Mouse (Mus musculus) liver, adult 2 months (tissue): Measurements from ENCODE around the gene Nt5c3b. TPM values are rescaled to one million over a fixed set of nuclear protein-coding genes. Genes with fewer than 3 reads are reported as not detected.

Experiments used
- DNase-seq: peaks from one replicate; pipeline ENCODE4 v3.0.0-alpha.2; 2011; ENCODE audit warnings: low read depth, low spot score; ENCODE audit errors: extremely low read depth
- H3K27ac ChIP-seq: fragments of 200-500 bp; replicated peaks from 2 replicates; pipeline ENCODE4 v1.5.1; 2012; ENCODE audit warnings: low read depth, mild to moderate bottlenecking, control low read depth, inconsistent platforms, low read length; ENCODE audit not compliant: insufficient read depth
- H3K27me3 ChIP-seq: fragments of 200-500 bp; 2 replicates; pipeline ENCODE4 v1.6.1; 2012; ENCODE audit warnings: mild to moderate bottlenecking, moderate library complexity, low read length, inconsistent platforms; ENCODE audit not compliant: control insufficient read depth, insufficient read depth
- H3K36me3 ChIP-seq: fragments of 200-500 bp; 2 replicates; pipeline ENCODE4 v1.6.1; 2012; ENCODE audit warnings: low read length, inconsistent platforms; ENCODE audit not compliant: control insufficient read depth, insufficient read depth
- H3K4me1 ChIP-seq: fragments of 200-500 bp; 2 replicates; pipeline ENCODE4 v1.6.1; 2011; ENCODE audit warnings: low read length; ENCODE audit not compliant: control insufficient read depth, insufficient read depth
- H3K4me3 ChIP-seq: fragments of 200-500 bp; 2 replicates; pipeline ENCODE4 v1.5.1; 2011; ENCODE audit warnings: low read depth, mild to moderate bottlenecking, control low read depth, low read length, moderate library complexity; ENCODE audit not compliant: insufficient read depth
- H3K79me2 ChIP-seq: fragments of 200-500 bp; 2 replicates; pipeline ENCODE4 v1.6.1; 2012; ENCODE audit warnings: inconsistent platforms, mild to moderate bottlenecking, low read length, moderate library complexity; ENCODE audit not compliant: control insufficient read depth, insufficient read depth
- H3K9ac ChIP-seq: fragments of 200-500 bp; 2 replicates; pipeline ENCODE4 v1.6.1; 2012; ENCODE audit warnings: low read depth, mild to moderate bottlenecking, control low read depth, inconsistent platforms, low read length
- CTCF ChIP-seq: fragments of 200-500 bp; IDR thresholded peaks from 2 replicates; pipeline ENCODE4 v1.5.1; 2011; ENCODE audit warnings: low read depth, low read length, control low read depth
- POLR2A ChIP-seq: fragments of 200-500 bp; IDR thresholded peaks from 2 replicates; pipeline ENCODE4 v1.6.1; 2011; ENCODE audit warnings: low read length, control low read depth; ENCODE audit not compliant: insufficient read depth; ENCODE audit errors: extremely low read depth
- WGBS: fragments of 180-500 bp; shearing (Covaris S2); methylation state at CpG from one replicate; pipeline ENCODE4 v1.1.7; 2018; 5-methylcytosine and 5-hydroxymethylcytosine counted together
- polyA plus RNA-seq: library from polyadenylated mRNA; depleted of rRNA; stranded (reverse); fragments of >200 nt; gene quantifications from 2 replicates; pipeline ENCODE4 v1.2.3, GENCODE M21; 2012
- total RNA-seq: library from RNA; depleted of rRNA; stranded (reverse); fragments of >200 nt; gene quantifications from 2 replicates; pipeline ENCODE4 v1.2.3, GENCODE M21; 2014

Gene Nt5c3b
- total and polyA plus RNA-seq, 2 experiments = 4.4 to 4.8 TPM

- Histone ChIP-seq H3K79me2 (no peaks in the 10 kb centered on the region), H3K27ac (no peak overlapping the region), H3K9ac (no peak overlapping the region), H3K4me3 (no peak overlapping the region), H3K4me1 (peaks cover 4% of the 10 kb centered on the region; the same call in 1 of the 2 replicates), H3K36me3 (no peaks in the 10 kb centered on the region), H3K27me3 (no peaks in the 10 kb centered on the region)
- DNase-seq = no peak
- 91% methylated on average over 5 of the region's 5 CpGs for WGBS
- no peak for TF ChIP-seq CTCF
- TF ChIP-seq POLR2A = no peak
These were observed 34.5 kb downstream of the Nt5c3b start for GRCm38 (mm10) chr11:100406995-100407705.

GRCm38 (mm10) chr11:100406273-100406672 lies 35.3 kb downstream of the Nt5c3b start:
- no peaks in the 10 kb centered on the region for H3K79me2 ChIP-seq
- DNase-seq = no peak
- no peak overlapping the region for H3K27ac ChIP-seq
- WGBS = 90% methylated on average over 8 of the region's 8 CpGs
- no peak for TF ChIP-seq CTCF
- TF ChIP-seq POLR2A = no peak
- H3K36me3 ChIP-seq = no peaks in the 10 kb centered on the region
- no peaks in the 10 kb centered on the region for H3K27me3 ChIP-seq
- no peak overlapping the region for H3K9ac ChIP-seq
- H3K4me1 ChIP-seq = peaks cover 4% of the 10 kb centered on the region; the same call in 1 of the 2 replicates
- H3K4me3 ChIP-seq = no peak overlapping the region

- no peak for DNase-seq
- Histone ChIP-seq H3K36me3 (no peaks in the 10 kb centered on the region), H3K27ac (no peak overlapping the region), H3K27me3 (no peaks in the 10 kb centered on the region), H3K4me3 (no peak overlapping the region), H3K4me1 (peaks cover 4% of the 10 kb centered on the region; the same call in 1 of the 2 replicates), H3K79me2 (no peaks in the 10 kb centered on the region), H3K9ac (no peak overlapping the region)
- 92% methylated on average over 3 of the region's 3 CpGs for WGBS
- TF ChIP-seq POLR2A (no peak), CTCF (no peak)
These were observed 37.0 kb downstream of the Nt5c3b start for GRCm38 (mm10) chr11:100404456-100405074.

- H3K79me2 ChIP-seq = no peaks in the 10 kb centered on the region
- peaks cover 4% of the 10 kb centered on the region; the same call in 1 of the 2 replicates for H3K4me1 ChIP-seq
- no peaks in the 10 kb centered on the region for H3K27me3 ChIP-seq
- DNase-seq = no peak
- TF ChIP-seq POLR2A = no peak
- TF ChIP-seq CTCF = no peak
- H3K27ac ChIP-seq = no peak overlapping the region
- 69% methylated on average over 10 of the region's 10 CpGs for WGBS
- H3K9ac ChIP-seq = no peak overlapping the region
- no peaks in the 10 kb centered on the region for H3K36me3 ChIP-seq
- H3K4me3 ChIP-seq = no peak overlapping the region
These were observed 38.0 kb downstream of the Nt5c3b start for GRCm38 (mm10) chr11:100403445-100404134.

GRCm38 (mm10) chr11:100402682-100403081 lies 38.9 kb downstream of the Nt5c3b start:
- Histone ChIP-seq H3K36me3 (no peaks in the 10 kb centered on the region), H3K79me2 (no peaks in the 10 kb centered on the region), H3K4me1 (peaks cover 6% of the 10 kb centered on the region; the same call in 1 of the 2 replicates), H3K27ac (no peak overlapping the region), H3K9ac (no peak overlapping the region), H3K27me3 (no peaks in the 10 kb centered on the region), H3K4me3 (no peak overlapping the region)
- WGBS = 75% methylated on average over 2 of the region's 2 CpGs
- DNase-seq = no peak
- TF ChIP-seq CTCF (no peak), POLR2A (no peak)

GRCm38 (mm10) chr11:100402240-100402639 lies 39.4 kb downstream of the Nt5c3b start:
- H3K27me3 ChIP-seq = no peaks in the 10 kb centered on the region
- 61% methylated on average over 6 of the region's 6 CpGs for WGBS
- TF ChIP-seq CTCF (no peak), POLR2A (no peak)
- H3K27ac ChIP-seq = no peak overlapping the region
- no peaks in the 10 kb centered on the region for H3K36me3 ChIP-seq
- peaks cover 6% of the 10 kb centered on the region; the same call in 1 of the 2 replicates for H3K4me1 ChIP-seq
- no peak overlapping the region for H3K9ac ChIP-seq
- no peak for DNase-seq
- no peaks in the 10 kb centered on the region for H3K79me2 ChIP-seq
- no peak overlapping the region for H3K4me3 ChIP-seq
